Mouse (Mus musculus): Measurements from ENCODE around the gene Wbp1.
A peak's percentile ranks its signal among the peaks of the same experiment; 100 is the strongest.

The Wbp1 gene

DNA sequence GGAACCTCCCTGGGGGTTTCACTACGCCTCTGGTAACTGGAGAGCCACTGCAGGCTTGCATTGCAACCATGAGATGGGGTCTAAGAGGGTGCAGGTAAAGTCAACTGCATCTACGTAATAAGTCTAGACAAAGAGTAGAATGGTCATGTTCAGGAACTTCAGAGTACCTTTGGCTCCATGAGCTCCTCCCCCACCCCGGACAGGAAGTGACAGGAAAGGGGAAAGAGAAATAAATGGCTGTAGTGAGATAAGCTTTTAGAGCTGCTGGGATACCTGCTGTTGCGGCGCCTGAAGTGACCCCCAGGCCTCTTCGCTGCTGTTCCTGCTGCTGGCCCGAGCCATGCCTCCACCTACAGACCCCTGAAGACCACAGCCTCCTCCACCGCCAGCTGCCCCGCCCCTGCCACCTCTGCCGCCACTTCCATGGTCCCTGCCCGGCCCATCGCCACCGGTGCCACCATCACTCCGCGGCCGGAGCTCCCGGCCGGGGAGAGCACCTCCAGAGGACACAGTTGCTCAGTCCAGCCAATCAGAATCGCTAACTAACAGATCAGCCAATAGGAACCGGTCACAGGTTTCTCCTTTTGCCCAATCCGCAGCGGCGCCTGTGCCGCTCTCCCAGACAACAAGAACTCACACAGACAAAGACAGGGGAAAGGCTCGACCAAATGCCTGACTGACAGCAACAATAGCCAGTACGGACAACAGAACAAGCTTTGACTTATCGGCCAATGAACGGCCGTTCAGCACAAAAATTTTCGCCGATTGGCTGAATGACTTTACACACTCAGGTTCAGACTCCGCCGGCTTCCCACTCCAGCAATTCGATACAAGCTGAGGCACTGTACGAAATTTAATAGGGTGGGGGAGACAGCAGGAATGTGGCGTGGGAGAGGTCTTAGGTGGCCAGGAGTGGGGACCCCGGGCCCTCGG lies at the start of gene Wbp1:
TSS of gene Wbp1 (minus strand) at position 630 of the 933 bp plus-strand sequence.
- peak; percentile 96 for DNase-seq (ENCODE audit: extremely low spot score)

DNA sequence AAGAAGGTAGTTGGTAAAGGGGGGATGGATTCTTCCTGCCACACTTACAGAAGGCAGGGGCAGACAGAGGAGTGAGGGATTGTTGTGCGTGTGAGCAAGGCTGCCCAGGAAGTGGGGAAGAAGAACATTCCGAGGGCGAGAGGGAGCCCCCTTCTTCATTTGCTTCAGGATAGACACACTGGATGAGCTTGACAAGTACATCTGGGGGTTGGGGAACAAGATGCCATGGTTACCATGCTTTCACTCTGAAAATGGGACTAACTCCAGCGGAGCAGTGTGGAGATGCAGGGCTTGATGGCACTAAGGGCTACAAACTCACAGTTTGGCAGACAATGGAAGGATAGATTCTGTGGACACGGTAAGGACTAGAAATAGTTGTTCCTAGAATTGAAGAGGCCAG lies 49.7 kb upstream of the Wbp1 start:
- DNase-seq (ENCODE audit: extremely low spot score), result no peak

- no peak for DNase-seq (ENCODE audit: extremely low spot score)
Observed at GRCm38 (mm10) chr6:83169872-83170271, 48.5 kb upstream of the Wbp1 start.

DNA sequence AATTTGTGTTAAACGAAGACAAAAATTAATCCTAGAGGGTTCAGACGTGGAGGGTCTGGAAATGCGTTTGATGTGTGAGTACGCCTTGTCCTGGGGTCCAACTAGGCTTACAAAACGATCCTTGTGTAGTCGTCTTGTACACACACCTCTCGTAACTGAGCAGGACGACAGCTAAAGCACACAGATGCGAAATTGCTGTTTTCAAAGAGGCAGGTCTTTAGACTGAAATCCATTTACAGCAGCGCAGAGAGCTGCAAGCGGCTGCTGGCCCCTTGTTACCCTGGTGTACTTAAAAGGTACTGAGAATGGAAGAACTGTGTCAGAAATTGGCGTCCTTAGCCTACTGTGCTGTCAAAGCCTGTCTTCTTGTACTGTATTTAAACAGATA lies 44.9 kb upstream of the Wbp1 start:
- DNase-seq (ENCODE audit: extremely low spot score), result no peak

- peak; percentile 95 for DNase-seq (ENCODE audit: extremely low spot score)
Observed at GRCm38 (mm10) chr6:83165607-83166242, 44.4 kb upstream of the Wbp1 start, which contains the start of gene Dctn1. TSS of gene Dctn1 (plus strand) at chr6:83165920.

GRCm38 (mm10) chr6:83165026-83165606 lies 43.8 kb upstream of the Wbp1 start:
- no peak for DNase-seq (ENCODE audit: extremely low spot score)

DNA sequence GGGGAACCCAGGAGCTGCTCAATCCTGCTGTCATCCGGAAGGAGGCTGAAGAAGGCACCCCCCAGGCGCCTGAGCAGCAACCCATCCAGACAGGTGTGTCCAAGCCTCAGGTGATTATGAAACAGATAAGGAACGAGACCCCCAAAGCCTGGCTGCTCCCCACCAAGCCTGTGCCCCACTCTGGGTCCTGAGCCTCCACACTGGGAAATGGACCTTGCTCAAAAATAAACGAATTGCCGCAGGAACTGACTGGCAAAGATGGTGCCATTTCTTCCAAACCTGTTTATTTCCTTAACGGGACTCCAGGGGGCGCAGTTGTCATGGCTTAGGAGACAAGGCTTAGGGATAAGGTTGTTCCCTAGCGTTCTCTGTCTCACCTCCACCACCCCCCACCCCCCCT lies 41.3 kb upstream of the Wbp1 start:
- peak; percentile 71 for DNase-seq (ENCODE audit: extremely low spot score)

GRCm38 (mm10) chr6:83161921-83162641 lies 40.7 kb upstream of the Wbp1 start:
- peak; percentile 41 for DNase-seq (ENCODE audit: extremely low spot score)

- DNase-seq (ENCODE audit: extremely low spot score), result peak; percentile 18
Observed at GRCm38 (mm10) chr6:83161442-83161841, 40.1 kb upstream of the Wbp1 start.

- peak; percentile 39 for DNase-seq (ENCODE audit: extremely low spot score)
Observed at GRCm38 (mm10) chr6:83159456-83159855, 38.1 kb upstream of the Wbp1 start.

DNA sequence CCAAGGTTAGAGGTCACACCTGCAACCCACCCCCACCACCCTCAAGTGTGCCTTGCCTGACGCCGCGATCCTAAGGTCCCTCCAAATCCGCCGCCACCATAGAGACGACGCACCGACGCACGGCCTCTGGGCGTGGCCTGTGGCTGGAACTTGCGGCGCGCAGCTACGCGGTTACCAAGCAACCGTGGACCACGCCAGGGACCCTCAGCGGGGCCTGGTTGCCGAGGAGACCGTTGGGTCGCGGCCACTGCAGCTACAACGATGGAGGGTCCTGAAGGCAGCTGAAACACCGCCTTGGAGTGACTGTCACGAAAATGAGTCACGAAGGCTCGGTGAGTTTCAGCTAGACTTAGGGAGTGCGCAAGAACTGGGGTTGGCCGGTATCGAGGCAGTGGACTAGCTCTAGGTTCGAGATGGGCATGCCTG lies 34.9 kb upstream of the Wbp1 start, which contains the start of the genes Wdr54 and 1700003E16Rik:
TSS of gene Wdr54 (minus strand) at position 139 of the 426 bp plus-strand sequence.
TSS of gene 1700003E16Rik (plus strand) at position 146 of the 426 bp plus-strand sequence.
- DNase-seq (ENCODE audit: extremely low spot score), result peak; percentile 84

- DNase-seq (ENCODE audit: extremely low spot score), result no peak
Observed at GRCm38 (mm10) chr6:83155552-83156238, 34.3 kb upstream of the Wbp1 start.

DNA sequence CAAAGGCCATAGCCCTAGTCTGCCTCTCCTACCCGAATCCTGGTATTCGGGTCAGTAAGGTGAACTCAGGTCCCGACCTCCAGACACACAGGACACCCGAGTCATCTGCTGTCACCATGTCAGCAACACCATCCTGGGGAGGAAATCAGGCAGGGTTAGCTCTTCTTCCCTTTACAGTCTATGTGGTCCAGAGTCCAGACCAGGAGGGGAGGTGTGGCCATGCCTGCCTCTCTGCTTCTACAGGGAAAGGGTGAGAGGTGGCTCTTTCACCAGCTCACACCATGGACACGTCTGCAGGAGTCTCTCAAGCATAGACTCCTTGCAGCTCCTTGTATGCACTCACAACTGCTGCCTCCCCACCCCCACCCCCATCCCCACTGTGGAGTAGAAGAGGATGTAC lies 32.1 kb upstream of the Wbp1 start:
- DNase-seq (ENCODE audit: extremely low spot score), result no peak

DNA sequence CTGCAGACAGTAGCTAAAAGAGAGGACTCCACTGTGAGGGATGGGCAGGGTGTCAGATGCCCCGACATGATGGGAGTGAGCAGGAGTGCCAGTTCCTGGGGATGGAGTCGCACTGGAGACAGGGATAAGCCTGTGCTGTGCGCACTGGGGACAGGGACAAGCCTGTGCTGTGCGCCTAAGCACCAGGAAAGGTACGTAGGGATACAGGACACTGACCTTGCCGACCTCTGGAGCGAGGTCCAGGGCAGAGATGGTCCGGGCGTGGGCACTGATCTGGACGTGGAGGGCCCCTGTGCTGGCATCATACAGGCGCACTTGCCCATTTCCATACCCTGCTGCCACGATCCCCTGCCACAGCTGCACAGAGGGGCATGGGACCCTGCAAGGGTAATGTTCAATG lies 31.7 kb upstream of the Wbp1 start:
- DNase-seq (ENCODE audit: extremely low spot score), result no peak

- DNase-seq (ENCODE audit: extremely low spot score), result no peak
Observed at GRCm38 (mm10) chr6:83151721-83152120, 30.4 kb upstream of the Wbp1 start.

GRCm38 (mm10) chr6:83147280-83147679 lies 25.9 kb upstream of the Wbp1 start:
- DNase-seq (ENCODE audit: extremely low spot score), result no peak

GRCm38 (mm10) chr6:83145805-83146204 lies 24.4 kb upstream of the Wbp1 start:
- DNase-seq (ENCODE audit: extremely low spot score), result no peak

DNA sequence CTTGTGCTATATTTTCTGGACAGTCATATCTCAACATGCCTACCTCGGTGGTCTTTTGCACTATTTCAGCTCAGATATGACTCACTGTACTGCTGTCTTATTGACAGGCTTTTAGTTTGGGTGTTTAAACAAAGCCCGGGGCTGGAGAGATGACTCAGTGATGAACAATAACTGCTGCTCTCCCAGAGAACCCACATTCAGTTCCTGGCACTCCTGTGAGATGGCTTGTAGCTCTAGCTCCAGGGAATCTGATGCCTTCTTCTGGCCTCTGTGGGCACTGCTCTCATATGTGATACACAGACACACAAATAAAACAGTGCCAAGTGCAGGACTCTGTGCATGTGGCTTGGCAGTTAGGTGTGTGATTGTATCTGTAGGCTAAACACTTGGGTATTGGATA lies 23.9 kb upstream of the Wbp1 start:
- no peak for DNase-seq (ENCODE audit: extremely low spot score)

DNA sequence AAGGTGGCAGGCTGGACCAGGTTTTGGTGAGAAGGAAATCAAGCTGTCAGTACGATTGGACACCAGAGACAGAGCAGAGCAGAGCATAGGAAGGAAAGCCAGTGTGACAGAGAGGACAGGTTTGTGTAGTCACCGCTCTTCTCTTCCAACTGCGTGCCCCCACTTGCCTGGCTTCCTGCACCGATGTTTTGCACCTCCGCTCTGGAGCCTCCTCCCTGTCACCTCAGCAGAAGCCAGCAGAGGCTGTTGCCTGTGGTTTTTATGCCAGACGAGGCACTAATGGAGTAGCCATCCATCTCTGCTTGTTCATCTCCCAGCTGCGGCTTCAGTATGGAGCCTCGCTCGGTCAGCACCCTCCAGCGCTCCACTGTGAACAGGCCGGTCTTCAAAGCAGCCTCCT lies 21.5 kb upstream of the Wbp1 start:
- no peak for DNase-seq (ENCODE audit: extremely low spot score)

DNA sequence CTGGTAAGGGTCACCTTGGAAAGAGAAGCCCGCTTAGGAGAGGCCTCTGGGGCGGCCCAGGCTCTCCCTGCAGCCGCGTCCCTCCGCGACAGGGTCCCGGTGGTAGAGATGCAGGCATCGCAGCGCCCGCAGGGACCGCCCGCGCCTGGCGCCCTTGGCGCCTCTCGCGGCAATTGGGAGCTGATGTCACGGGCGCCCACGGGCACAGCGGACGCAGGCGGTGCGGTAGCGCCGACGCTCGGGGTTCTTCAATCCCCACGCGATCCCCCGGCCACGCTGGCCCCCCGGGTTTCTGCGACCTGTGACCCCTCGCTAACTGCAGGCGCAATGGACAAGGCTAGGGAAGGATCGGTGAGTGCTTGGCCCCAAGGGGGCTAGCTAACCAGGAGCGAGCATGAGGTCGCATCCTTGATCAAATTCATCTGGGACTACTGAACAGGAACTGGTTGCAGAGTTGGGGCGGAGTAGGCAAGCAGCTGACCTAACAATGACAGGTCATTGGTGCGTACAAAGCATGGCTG lies 20.9 kb upstream of the Wbp1 start:
- DNase-seq (ENCODE audit: extremely low spot score), result peak; percentile 41

- DNase-seq (ENCODE audit: extremely low spot score), result no peak
Observed at GRCm38 (mm10) chr6:83141636-83142035, 20.3 kb upstream of the Wbp1 start.
